In the genomic region with DNA sequence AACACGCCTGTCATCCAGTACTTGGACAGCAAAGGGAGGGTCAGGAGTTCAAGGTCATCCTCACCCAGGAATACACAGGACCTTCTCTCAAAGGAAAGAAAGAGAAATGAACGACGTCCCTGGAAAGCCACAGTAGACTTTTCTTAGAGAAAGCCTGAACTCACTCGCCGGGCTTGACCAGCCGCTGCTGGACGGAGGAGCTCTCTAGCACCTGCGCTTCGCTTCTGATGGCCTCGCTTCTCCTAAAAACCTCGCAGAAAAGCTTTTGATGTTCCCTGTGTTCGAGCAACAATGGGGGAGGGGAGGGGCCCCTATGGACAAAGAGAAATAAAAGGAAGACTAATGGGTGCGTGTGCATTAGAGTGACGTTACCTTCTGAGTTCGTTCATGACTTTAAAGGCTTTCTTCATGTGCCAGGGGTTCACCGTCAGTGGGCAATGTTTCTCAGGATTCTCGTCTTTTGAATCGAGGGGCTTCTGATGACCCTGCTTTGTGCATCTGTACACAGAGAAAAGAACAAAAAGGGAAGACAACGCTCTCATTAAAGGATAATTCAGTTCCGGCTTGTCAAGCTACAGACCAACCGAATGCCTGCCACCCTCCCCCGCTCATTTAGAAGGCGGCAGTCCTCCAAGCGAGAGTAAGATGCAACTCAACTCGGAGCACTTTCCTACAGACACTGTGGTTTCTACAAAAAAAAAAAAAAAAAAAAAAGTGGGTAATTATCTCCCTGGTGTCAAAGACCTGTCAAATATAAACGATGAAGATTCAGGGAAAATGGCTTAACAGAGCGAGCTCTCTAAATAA, we compare ENCODE assay signal across 10 mouse cellular contexts. TPM values are rescaled to one million over a fixed set of nuclear protein-coding genes. Genes with fewer than 3 reads are reported as not detected.
DNase-seq lines count a peak whose midpoint lies in the region; ATAC-seq and TF ChIP-seq lines count a peak whose summit lies in the region.
"Had no signal": no experiment of that assay in that cellular context is flagged by ENCODE, and none has a peak within 500 bp of the region (broad histone marks: within the 10 kb centered on the region; RNA-seq: fewer than 3 reads in every experiment).

No protein-coding gene starts in this region.

- TF ChIP-seq CTCF in left cerebral cortex, adult 2 months (IDR thresholded peaks at IDR 0.05) = no peak

- ATAC-seq in hindbrain, embryonic 12.5 days (ENCODE audit: low FRiP score) = peak; percentile 30
- peak; percentile 26; the same call in 1 of the 2 replicates for ATAC-seq in neural tube, embryonic 13.5 days (ENCODE audit: low read depth)

- peak overlapping the region; percentile 2; the same call in 1 of the 2 replicates for H3K27ac ChIP-seq in left cerebral cortex, adult 2 months
- no peak overlapping the region for H3K27ac ChIP-seq in hindbrain, embryonic 12.5 days
- H3K27ac ChIP-seq in neural tube, embryonic 13.5 days (replicated peaks) = peak overlapping the region; percentile 54
- H3K27ac ChIP-seq: liver, embryonic 15.5 days had no signal

- 0 out of 2 replicates have a peak, but pooled peaks cover 5% of the 10 kb centered on the region for H3K36me3 ChIP-seq in hindbrain, embryonic 12.5 days
- H3K36me3 ChIP-seq in neural tube, embryonic 13.5 days = peaks cover 11% of the 10 kb centered on the region
- H3K36me3 ChIP-seq: liver, embryonic 15.5 days had no signal

- no peaks in the 10 kb centered on the region for H3K27me3 ChIP-seq in hindbrain, embryonic 12.5 days
- no peaks in the 10 kb centered on the region for H3K27me3 ChIP-seq in neural tube, embryonic 13.5 days
- H3K27me3 ChIP-seq: liver, embryonic 15.5 days had no signal

- intact Hi-C loops in left cerebral cortex, adult 2 months (cut with DNase I) = no loop called here
- intact Hi-C loops in left cerebral cortex, postnatal 4 days (cut with DNase I) = no loop called here

- no peak for DNase-seq in left cerebral cortex, adult 2 months (ENCODE audit: extremely low spot score in 1 of 2, low spot score in 2 of 2)
- no peak for DNase-seq in left cerebral cortex, postnatal 4 days
- peak; percentile 54 for DNase-seq in embryo, embryonic 10 days (ENCODE audit: low spot score)
- no peak for DNase-seq in adrenal gland, adult 8-10 months
- DNase-seq in left cerebral cortex, adult 9 months (ENCODE audit: low spot score in 2 of 2) = no peak
- no peak for DNase-seq in thymus, adult 18-20 months
- DNase-seq: kidney, adult 8-10 months had no signal

- H3K9me3 ChIP-seq in hindbrain, embryonic 12.5 days (replicated peaks) = no peaks in the 10 kb centered on the region
- H3K9me3 ChIP-seq in neural tube, embryonic 13.5 days = no peaks in the 10 kb centered on the region
- H3K9me3 ChIP-seq: liver, embryonic 15.5 days had no signal

- WGBS in hindbrain, embryonic 12.5 days = 34% methylated on average over 27 of the region's 27 CpGs
- 18% methylated on average over 27 of the region's 27 CpGs for WGBS in neural tube, embryonic 13.5 days

- H3K4me1 ChIP-seq in hindbrain, embryonic 12.5 days = peaks cover 21% of the 10 kb centered on the region
- H3K4me1 ChIP-seq in neural tube, embryonic 13.5 days (replicated peaks) = peaks cover 58% of the 10 kb centered on the region
- H3K4me1 ChIP-seq: liver, embryonic 15.5 days had no signal

- no peak overlapping the region for H3K9ac ChIP-seq in hindbrain, embryonic 12.5 days
- H3K9ac ChIP-seq in neural tube, embryonic 13.5 days = peak overlapping the region; percentile 53
- H3K9ac ChIP-seq: liver, embryonic 15.5 days had no signal

- H3K4me3 ChIP-seq in left cerebral cortex, adult 2 months = no peak overlapping the region
- 0 out of 2 replicates have a peak overlapping the region, but pooled peaks have one; percentile 7 for H3K4me3 ChIP-seq in hindbrain, embryonic 12.5 days
- peak overlapping the region; percentile 10 for H3K4me3 ChIP-seq in neural tube, embryonic 13.5 days
- H3K4me3 ChIP-seq: liver, embryonic 15.5 days had no signal

- H3K4me2 ChIP-seq in hindbrain, embryonic 12.5 days (replicated peaks) = peak overlapping the region; percentile 38
- peak overlapping the region; percentile 44 for H3K4me2 ChIP-seq in neural tube, embryonic 13.5 days
- H3K4me2 ChIP-seq: liver, embryonic 15.5 days had no signal

RNA-seq across cellular contexts. Expression of a gene that starts 15.5 kb away (rescaled TPM):
- total RNA-seq in left cerebral cortex, adult 2 months (2021) = 100 to 1,000 TPM; 158 to 173 TPM
- total RNA-seq in left cerebral cortex, postnatal 4 days (2021) = 100 to 1,000 TPM in 1 of 2 experiments, 10 to 100 TPM in 1; 97.3 to 103 TPM
- 28.7 and 30.4 TPM in 2 replicates for polyA plus RNA-seq in hindbrain, embryonic 12.5 days (2016; fragmentation: Nextera tagmentation; extraction: Ambion mirVana)
- polyA plus RNA-seq in neural tube, embryonic 13.5 days (2015; fragmentation: Nextera tagmentation; extraction: Ambion mirVana) = 32.3 and 32.8 TPM in 2 replicates
- total RNA-seq in adrenal gland, adult 8-10 months (2022) = 10 to 100 TPM; 49.6 to 81.4 (median 58.7) TPM
